Mouse (Mus musculus) liver, embryonic 14.5 days (tissue): ENCODE results near the gene Zfp106. TPM values are rescaled to one million over a fixed set of nuclear protein-coding genes. Genes with fewer than 3 reads are reported as not detected.

Experiments
- ATAC-seq: fragments of 200-750 bp; cut with Nextera tagmentation; 2 replicates; pipeline ENCODE4 v1.8.0; 2017; ENCODE audit warnings: moderate number of reproducible peaks, mild to moderate bottlenecking, moderate library complexity; ENCODE audit not compliant: insufficient read depth
- DNase-seq, 3 experiments: peaks; one replicate each; pipeline ENCODE4 v3.0.0-alpha.2; 2012 to 2013; ENCODE audit warnings: low read depth in 3 of 3, low spot score in 3 of 3
- H3K27ac ChIP-seq: fragments of 300-500 bp; sonication (generic); 2 replicates; pipeline ENCODE4 v1.5.1; 2014; ENCODE audit warnings: moderate library complexity, mild to moderate bottlenecking, control low read depth, inconsistent platforms
- H3K27me3 ChIP-seq: fragments of 300-500 bp; sonication (generic); 2 replicates; pipeline ENCODE4 v1.6.1; 2014; ENCODE audit warnings: mild to moderate bottlenecking, low read length, moderate library complexity; ENCODE audit not compliant: control insufficient read depth, insufficient read depth
- H3K36me3 ChIP-seq: fragments of 300-500 bp; sonication (generic); replicated peaks from 2 replicates; pipeline ENCODE4 v1.6.1; 2014; ENCODE audit warnings: low read depth; ENCODE audit not compliant: control insufficient read depth, insufficient read depth
- H3K4me1 ChIP-seq, 2 experiments: fragments of 200-500 bp in 1 of 2; fragments of 300-500 bp in 1 of 2; sonication (generic) in 1 of 2; replicated peaks; 2 replicates each; pipeline ENCODE4 v1.6.1; 2012 to 2014; ENCODE audit warnings: antibody characterized with exemption in 1 of 2, inconsistent platforms in 1 of 2, low read length in 1 of 2; ENCODE audit not compliant: control insufficient read depth in 2 of 2, insufficient read depth in 2 of 2
- H3K4me2 ChIP-seq: fragments of 300-500 bp; sonication (generic); 2 replicates; pipeline ENCODE4 v1.6.1; 2014; ENCODE audit warnings: low read depth, mild to moderate bottlenecking, control low read depth, moderate library complexity
- H3K4me3 ChIP-seq, 2 experiments: fragments of 200-500 bp in 1 of 2; fragments of 300-500 bp in 1 of 2; sonication (generic) in 1 of 2; 2 replicates each; pipeline ENCODE4 v1.5.1; 2012 to 2014; ENCODE audit warnings: low read depth in 2 of 2, low read length in 2 of 2, mild to moderate bottlenecking in 2 of 2, control low read depth in 1 of 2, inconsistent platforms in 1 of 2, moderate library complexity in 1 of 2; ENCODE audit not compliant: insufficient read depth in 1 of 2
- H3K9ac ChIP-seq: fragments of 300-500 bp; sonication (generic); replicated peaks from 2 replicates; pipeline ENCODE4 v1.6.1; 2014; ENCODE audit warnings: mild to moderate bottlenecking, control low read depth, moderate library complexity
- H3K9me3 ChIP-seq: fragments of 300-500 bp; sonication (generic); 2 replicates; pipeline ENCODE4 v1.6.1; 2016; ENCODE audit warnings: low read length, mixed read lengths; ENCODE audit not compliant: control insufficient read depth
- CTCF ChIP-seq: IDR thresholded peaks from 2 replicates; pipeline ENCODE4 v1.5.1; 2016; ENCODE audit warnings: antibody characterized with exemption, low read depth, control low read depth
- EP300 ChIP-seq: IDR thresholded peaks from 2 replicates; pipeline ENCODE4 v1.6.1; 2016; ENCODE audit warnings: antibody characterized with exemption, low read depth
- WGBS: fragments of 180-500 bp; shearing (Covaris S2); extraction: QIAGEN DNeasy Blood & Tissue Kit; methylation state at CpG from one replicate; pipeline ENCODE4 v1.1.7; 2014; ENCODE audit not compliant: insufficient replicate concordance; 5-methylcytosine and 5-hydroxymethylcytosine counted together
- polyA plus RNA-seq, 2 experiments: library from polyadenylated mRNA; depleted of rRNA in 1 of 2; stranded (reverse) in 1 of 2; unstranded in 1 of 2; fragments of >200 nt; fragmentation: Nextera tagmentation in 1 of 2; extraction: Ambion mirVana in 1 of 2; gene quantifications; 2 replicates each; pipeline versions ENCODE4 v1.2.1 to v1.2.3; 2012 to 2014

Zfp106 gene
- polyA plus RNA-seq, 2 experiments = 13.8 to 19.1 TPM

DNA sequence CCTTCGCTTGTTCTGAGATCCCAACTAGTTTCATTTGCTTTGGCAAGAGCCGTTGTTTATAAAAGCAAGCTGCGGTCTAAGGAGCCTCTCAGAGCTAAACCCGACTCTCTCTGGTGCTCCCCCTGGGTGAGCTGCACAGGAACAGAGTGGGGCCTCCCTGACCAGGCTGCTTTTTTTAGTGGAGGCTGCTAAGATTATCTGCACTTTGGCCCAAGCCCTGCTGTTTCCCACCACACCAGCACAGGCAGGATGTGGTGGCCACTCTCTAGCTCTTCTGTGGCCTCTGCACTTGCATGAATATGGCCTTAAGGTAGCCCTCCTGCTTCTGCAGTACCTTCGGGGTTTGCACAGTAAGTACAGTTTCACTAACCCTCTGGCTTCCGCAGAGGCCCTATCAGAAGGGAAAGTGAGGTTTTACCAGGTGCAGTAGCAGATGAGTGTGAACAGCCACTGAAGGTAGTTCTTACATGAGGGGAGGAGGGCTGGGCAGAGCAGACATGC is 63.6 kb downstream of the Zfp106 start:
- TF ChIP-seq CTCF = no peak
- peaks cover 0 to 13% of the 10 kb centered on the region in 2 experiments; a peak in 2 of 4 replicates for H3K4me1 ChIP-seq
- H3K4me2 ChIP-seq = no peak overlapping the region
- DNase-seq (no peak), ATAC-seq (peak; percentile 43; the same call in 1 of the 2 replicates)
- WGBS = 10% methylated on average over 6 of the region's 6 CpGs
- no peaks in the 10 kb centered on the region for H3K9me3 ChIP-seq
- H3K27ac ChIP-seq = no peak overlapping the region
- H3K36me3 ChIP-seq = no peaks in the 10 kb centered on the region
- no peak overlapping the region for H3K9ac ChIP-seq
- H3K27me3 ChIP-seq = no peaks in the 10 kb centered on the region
- no peak overlapping the region for H3K4me3 ChIP-seq

DNA sequence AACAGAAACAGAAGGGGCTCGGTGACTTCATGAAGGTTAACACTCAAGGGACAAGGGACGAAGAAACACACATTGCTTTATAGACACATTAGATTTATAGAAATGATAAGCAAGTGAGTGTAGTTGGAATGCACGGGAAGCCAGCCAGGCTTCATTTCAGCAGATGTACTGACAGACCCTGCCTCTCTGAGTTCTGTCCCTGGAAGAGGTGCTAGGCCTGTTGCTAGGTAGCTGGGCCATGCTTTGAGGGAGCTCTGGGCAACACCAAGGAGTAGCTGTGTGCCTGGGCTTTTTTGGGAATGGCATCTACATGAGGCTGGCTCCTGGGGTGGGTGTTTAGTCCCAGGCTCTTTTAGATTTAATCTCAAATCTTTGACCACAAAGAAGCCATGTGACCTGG is 67.1 kb downstream of the Zfp106 start:
- Histone ChIP-seq H3K4me1 (peaks cover 0 to 12% of the 10 kb centered on the region in 2 experiments; a peak in 2 of 4 replicates), H3K9ac (no peak overlapping the region), H3K9me3 (no peaks in the 10 kb centered on the region), H3K36me3 (no peaks in the 10 kb centered on the region), H3K27me3 (no peaks in the 10 kb centered on the region), H3K4me3 (no peak overlapping the region), H3K27ac (no peak overlapping the region), H3K4me2 (no peak overlapping the region)
- DNase-seq (no peak), ATAC-seq (no peak)
- 55% methylated on average over 3 of the region's 3 CpGs for WGBS
- TF ChIP-seq CTCF = no peak

DNA sequence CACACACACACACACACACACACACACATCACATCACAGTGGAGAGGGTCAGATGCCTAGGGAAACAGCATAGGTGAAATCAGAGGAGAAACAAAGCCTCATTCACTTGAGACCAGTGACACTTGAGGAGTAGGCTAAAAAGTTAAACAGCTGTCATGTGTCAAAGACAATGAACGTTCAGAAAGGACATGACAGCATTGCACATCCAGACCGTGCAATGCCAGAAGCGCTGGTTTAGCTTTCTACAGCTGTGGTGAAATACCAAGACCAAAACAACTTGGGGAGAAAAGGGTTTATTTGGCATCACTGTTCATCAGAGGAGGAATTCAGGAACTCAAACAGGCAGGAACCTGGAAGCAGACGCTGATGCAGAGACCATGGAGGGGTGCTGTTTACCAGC is 70.4 kb downstream of the Zfp106 start:
- Histone ChIP-seq H3K4me3 (no peak overlapping the region), H3K27ac (no peak overlapping the region), H3K36me3 (no peaks in the 10 kb centered on the region), H3K27me3 (no peaks in the 10 kb centered on the region), H3K9ac (no peak overlapping the region), H3K4me1 (no peaks in the 10 kb centered on the region), H3K4me2 (no peak overlapping the region), H3K9me3 (no peaks in the 10 kb centered on the region)
- TF ChIP-seq EP300 = no peak
- no peak for TF ChIP-seq CTCF
- DNase-seq = no peak
- no peak for ATAC-seq
- 48% methylated on average over 4 of the region's 4 CpGs for WGBS

- 67% methylated on average over 3 of the region's 3 CpGs for WGBS
- no peak overlapping the region for H3K4me2 ChIP-seq
- H3K9ac ChIP-seq = no peak overlapping the region
- H3K36me3 ChIP-seq = no peaks in the 10 kb centered on the region
- no peaks in the 10 kb centered on the region for H3K27me3 ChIP-seq
- DNase-seq = no peak
- H3K9me3 ChIP-seq = no peaks in the 10 kb centered on the region
- no peak for ATAC-seq
- H3K4me3 ChIP-seq = no peak overlapping the region
- TF ChIP-seq CTCF (no peak), EP300 (no peak)
- no peak overlapping the region for H3K27ac ChIP-seq
- H3K4me1 ChIP-seq = no peaks in the 10 kb centered on the region
These were observed 79.4 kb downstream of the Zfp106 start for GRCm38 (mm10) chr2:120484241-120484640.

DNA sequence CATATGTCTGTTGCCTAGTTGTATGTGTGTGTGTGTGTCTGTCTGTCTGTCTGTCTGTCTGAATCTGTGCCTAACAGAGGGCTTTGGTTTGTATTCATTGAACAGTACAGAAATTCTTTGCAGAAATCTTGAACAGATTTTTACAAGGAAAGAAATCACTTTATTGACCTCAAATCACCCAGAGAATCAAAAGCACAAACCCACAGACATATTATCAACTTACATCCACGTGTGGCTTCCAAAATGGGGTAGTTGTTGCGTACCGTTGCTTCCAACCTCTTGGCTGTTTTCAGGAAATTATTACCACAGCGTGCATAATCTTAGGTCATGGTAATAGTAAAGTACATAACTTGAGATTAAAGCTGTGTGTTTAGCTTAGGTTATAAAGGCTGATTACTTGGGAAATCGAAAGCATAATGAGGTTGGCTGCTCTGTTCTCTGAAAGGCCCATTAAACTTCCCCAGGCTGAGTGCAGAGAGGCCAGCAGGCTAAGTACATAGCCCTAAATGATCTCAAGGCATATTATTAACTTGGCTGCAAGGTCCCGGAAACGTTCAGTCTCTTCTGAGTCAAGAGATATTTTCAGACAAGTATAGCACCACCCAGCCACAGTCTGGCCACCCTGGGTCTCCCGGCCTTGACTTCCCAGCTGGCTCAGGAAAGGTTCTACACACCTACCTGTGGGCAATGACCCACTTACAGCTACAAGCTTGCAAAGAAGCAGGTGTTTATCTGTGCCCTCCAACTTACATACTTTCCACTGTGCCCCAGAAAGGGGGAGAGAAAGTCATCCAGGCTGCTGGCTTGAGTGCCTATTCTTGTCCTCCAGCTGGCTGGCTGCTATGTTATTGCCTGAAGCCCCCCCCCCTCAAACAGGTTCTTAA is 80.9 kb downstream of the Zfp106 start:
- H3K4me3 ChIP-seq = no peak overlapping the region
- no peaks in the 10 kb centered on the region for H3K27me3 ChIP-seq
- H3K27ac ChIP-seq = no peak overlapping the region
- WGBS = 44% methylated on average over 8 of the region's 8 CpGs
- no peak for TF ChIP-seq EP300
- no peak for TF ChIP-seq CTCF
- H3K4me1 ChIP-seq = no peaks in the 10 kb centered on the region
- no peak for ATAC-seq
- no peak for DNase-seq
- no peaks in the 10 kb centered on the region for H3K9me3 ChIP-seq
- H3K36me3 ChIP-seq = no peaks in the 10 kb centered on the region
- H3K9ac ChIP-seq = no peak overlapping the region
- no peak overlapping the region for H3K4me2 ChIP-seq
